Mouse (Mus musculus): ENCODE measurements around the gene Scn11a. TPM values are rescaled to one million over a fixed set of nuclear protein-coding genes. Genes with fewer than 3 reads are reported as not detected.

Scn11a gene
- polyA plus RNA-seq, 1 experiment from 2014 or later: 0.13 TPM

DNA sequence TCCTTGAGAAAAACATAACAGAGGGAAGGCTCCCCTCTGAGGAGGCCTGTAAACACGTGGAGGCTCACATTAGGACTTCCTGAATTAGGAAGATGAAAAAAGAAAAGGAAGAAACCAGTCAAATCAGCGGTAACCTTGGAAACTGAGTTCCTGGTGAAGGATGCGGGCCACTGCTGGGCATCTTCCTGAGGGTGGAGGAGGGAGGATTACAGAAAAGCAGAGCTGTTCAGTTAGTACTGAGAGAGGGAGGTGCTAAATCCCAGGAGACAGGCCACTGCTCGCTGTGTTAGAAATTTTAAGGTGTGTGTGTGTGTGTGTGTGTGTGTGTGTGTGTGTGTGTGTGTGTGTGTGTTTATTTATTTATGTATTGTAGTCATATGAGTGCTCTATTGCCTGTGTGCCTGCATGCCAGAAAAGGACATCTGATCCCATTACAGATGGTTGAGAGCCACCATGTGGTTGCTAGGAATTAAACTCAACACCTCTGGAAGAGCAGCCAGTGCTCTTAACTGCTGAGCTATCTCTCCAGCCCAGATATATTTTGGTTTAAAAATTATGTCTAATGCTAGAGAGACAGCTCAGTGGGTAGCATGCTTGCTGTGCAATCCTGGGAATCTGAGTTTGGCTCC lies 17.4 kb upstream of the Scn11a start:
- no peaks in the 10 kb centered on the region for H3K27me3 ChIP-seq (ENCODE audit: control insufficient read depth, insufficient read depth, low read length)
- no peak overlapping the region for H3K4me2 ChIP-seq (ENCODE audit: low read depth, low read length)
- no peaks in the 10 kb centered on the region for H3K36me3 ChIP-seq (ENCODE audit: control insufficient read depth, insufficient read depth, low read length)
- no peak overlapping the region for H3K9ac ChIP-seq (replicated peaks; ENCODE audit: low read depth, low read length)
- no peak overlapping the region for H3K4me3 ChIP-seq (ENCODE audit: low read depth, low read length)
- H3K27ac ChIP-seq (ENCODE audit: low read depth, low read length): no peak overlapping the region
- no peaks in the 10 kb centered on the region for H3K4me1 ChIP-seq (ENCODE audit: control insufficient read depth, insufficient read depth, low read length)
- ATAC-seq (ENCODE audit: low read depth): no peak
- WGBS: 34% methylated on average over 4 of the region's 4 CpGs
- H3K9me3 ChIP-seq (ENCODE audit: control insufficient read depth, low read length): no peaks in the 10 kb centered on the region

GRCm38 (mm10) chr9:119842091-119842490 lies 16.8 kb upstream of the Scn11a start:
- WGBS: 33% methylated on average over 6 of the region's 6 CpGs
- no peak overlapping the region for H3K27ac ChIP-seq (ENCODE audit: low read depth, low read length)
- no peak for ATAC-seq (ENCODE audit: low read depth)
- H3K4me1 ChIP-seq (ENCODE audit: control insufficient read depth, insufficient read depth, low read length): no peaks in the 10 kb centered on the region
- H3K9ac ChIP-seq (replicated peaks; ENCODE audit: low read depth, low read length): no peak overlapping the region
- H3K9me3 ChIP-seq (ENCODE audit: control insufficient read depth, low read length): no peaks in the 10 kb centered on the region
- no peaks in the 10 kb centered on the region for H3K36me3 ChIP-seq (ENCODE audit: control insufficient read depth, insufficient read depth, low read length)
- H3K4me2 ChIP-seq (ENCODE audit: low read depth, low read length): no peak overlapping the region
- H3K4me3 ChIP-seq (ENCODE audit: low read depth, low read length): no peak overlapping the region
- no peaks in the 10 kb centered on the region for H3K27me3 ChIP-seq (ENCODE audit: control insufficient read depth, insufficient read depth, low read length)

DNA sequence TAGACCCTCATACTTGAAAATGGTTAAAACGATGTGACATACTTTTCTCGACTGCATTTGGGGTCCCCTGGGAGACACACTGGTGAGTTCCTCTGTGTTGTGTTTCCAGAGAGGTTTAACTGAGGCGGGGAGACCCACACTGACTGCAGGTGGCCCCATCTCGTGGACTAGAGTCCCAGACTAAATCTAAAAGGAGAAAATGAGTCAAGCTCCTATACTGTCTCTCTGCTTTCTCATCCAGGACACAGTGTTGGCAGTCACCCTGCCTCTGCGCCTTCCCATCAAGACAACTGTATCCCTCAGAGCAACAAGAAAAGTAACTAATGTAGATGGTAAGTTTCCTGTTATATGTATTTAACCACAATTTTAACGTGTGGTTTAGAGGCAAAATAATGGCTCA lies 15.9 kb upstream of the Scn11a start:
- Histone ChIP-seq H3K4me2 (ENCODE audit: low read depth, low read length) (no peak overlapping the region), H3K9me3 (ENCODE audit: control insufficient read depth, low read length) (no peaks in the 10 kb centered on the region), H3K4me1 (ENCODE audit: control insufficient read depth, insufficient read depth, low read length) (no peaks in the 10 kb centered on the region), H3K27me3 (ENCODE audit: control insufficient read depth, insufficient read depth, low read length) (no peaks in the 10 kb centered on the region), H3K36me3 (ENCODE audit: control insufficient read depth, insufficient read depth, low read length) (no peaks in the 10 kb centered on the region), H3K27ac (ENCODE audit: low read depth, low read length) (no peak overlapping the region), H3K4me3 (ENCODE audit: low read depth, low read length) (no peak overlapping the region), H3K9ac (replicated peaks; ENCODE audit: low read depth, low read length) (no peak overlapping the region)
- 76% methylated on average over 6 of the region's 6 CpGs for WGBS
- ATAC-seq (ENCODE audit: low read depth): no peak

- Histone ChIP-seq H3K27me3 (ENCODE audit: control insufficient read depth, insufficient read depth, low read length) (no peaks in the 10 kb centered on the region), H3K9ac (replicated peaks; ENCODE audit: low read depth, low read length) (no peak overlapping the region), H3K4me2 (ENCODE audit: low read depth, low read length) (no peak overlapping the region), H3K36me3 (ENCODE audit: control insufficient read depth, insufficient read depth, low read length) (no peaks in the 10 kb centered on the region), H3K4me1 (ENCODE audit: control insufficient read depth, insufficient read depth, low read length) (no peaks in the 10 kb centered on the region), H3K4me3 (ENCODE audit: low read depth, low read length) (no peak overlapping the region), H3K27ac (ENCODE audit: low read depth, low read length) (0 out of 2 replicates have a peak overlapping the region, but pooled peaks have one; percentile 39), H3K9me3 (ENCODE audit: control insufficient read depth, low read length) (no peaks in the 10 kb centered on the region)
- ATAC-seq (ENCODE audit: low read depth): no peak
- 25% methylated on average over 9 of the region's 9 CpGs for WGBS
Observed at GRCm38 (mm10) chr9:119835581-119836125, 10.4 kb upstream of the Scn11a start.

DNA sequence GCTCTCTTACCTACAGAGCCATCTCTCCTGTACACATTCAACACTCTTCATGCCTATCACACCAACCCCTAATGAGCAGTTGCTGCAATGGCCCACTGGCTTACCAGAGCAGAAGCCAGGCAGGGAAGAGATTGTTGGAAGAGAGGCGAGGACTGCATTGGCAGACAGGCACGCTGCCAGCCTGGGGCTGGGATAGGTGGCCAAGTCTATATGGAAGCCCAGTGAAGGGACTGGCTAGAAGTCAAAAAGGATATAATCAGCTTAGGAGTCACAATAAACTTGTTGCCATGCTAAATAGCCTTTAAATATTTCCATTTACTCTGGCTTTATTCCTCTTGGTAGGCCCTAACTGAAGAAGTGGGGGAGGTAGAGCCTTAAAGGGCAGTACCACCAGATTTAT lies 5.7 kb upstream of the Scn11a start:
- ATAC-seq (ENCODE audit: low read depth): no peak
- WGBS: 65% methylated on average over 2 of the region's 2 CpGs
- Histone ChIP-seq H3K27ac (ENCODE audit: low read depth, low read length) (no peak overlapping the region), H3K4me1 (ENCODE audit: control insufficient read depth, insufficient read depth, low read length) (no peaks in the 10 kb centered on the region), H3K9me3 (ENCODE audit: control insufficient read depth, low read length) (no peaks in the 10 kb centered on the region), H3K9ac (replicated peaks; ENCODE audit: low read depth, low read length) (no peak overlapping the region), H3K4me3 (ENCODE audit: low read depth, low read length) (no peak overlapping the region), H3K4me2 (ENCODE audit: low read depth, low read length) (no peak overlapping the region), H3K27me3 (ENCODE audit: control insufficient read depth, insufficient read depth, low read length) (no peaks in the 10 kb centered on the region), H3K36me3 (ENCODE audit: control insufficient read depth, insufficient read depth, low read length) (no peaks in the 10 kb centered on the region)

DNA sequence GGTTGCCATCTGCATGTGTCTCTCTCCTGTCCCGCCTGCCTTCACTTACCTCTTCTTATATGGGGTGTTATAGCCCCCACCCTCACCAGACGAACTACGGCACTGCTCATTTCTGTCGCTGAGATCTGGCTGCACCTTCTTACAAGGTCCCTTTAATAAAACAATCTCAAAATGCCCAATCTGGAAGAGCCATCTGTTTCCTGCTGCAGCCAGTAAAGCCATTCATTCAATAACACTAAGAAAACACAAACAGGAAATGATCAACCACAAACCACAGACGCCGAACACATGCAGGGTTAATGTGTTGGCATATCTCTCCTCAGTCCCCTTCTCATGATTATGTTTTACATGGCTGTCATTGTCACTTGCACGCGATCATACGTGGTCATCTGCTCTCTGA lies 1.5 kb downstream of the Scn11a start:
- no peak overlapping the region for H3K27ac ChIP-seq (ENCODE audit: low read depth, low read length)
- whole genome bisulfite sequencing: 84% methylated on average over 9 of the region's 9 CpGs
- H3K4me3 ChIP-seq (ENCODE audit: low read depth, low read length): no peak overlapping the region
- no peak for ATAC-seq (ENCODE audit: low read depth)
- no peaks in the 10 kb centered on the region for H3K4me1 ChIP-seq (ENCODE audit: control insufficient read depth, insufficient read depth, low read length)
- no peaks in the 10 kb centered on the region for H3K36me3 ChIP-seq (ENCODE audit: control insufficient read depth, insufficient read depth, low read length)
- H3K9ac ChIP-seq (replicated peaks; ENCODE audit: low read depth, low read length): no peak overlapping the region
- no peaks in the 10 kb centered on the region for H3K9me3 ChIP-seq (ENCODE audit: control insufficient read depth, low read length)
- H3K27me3 ChIP-seq (ENCODE audit: control insufficient read depth, insufficient read depth, low read length): no peaks in the 10 kb centered on the region
- no peak overlapping the region for H3K4me2 ChIP-seq (ENCODE audit: low read depth, low read length)

GRCm38 (mm10) chr9:119813631-119814030 lies 11.6 kb downstream of the Scn11a start:
- ATAC-seq (ENCODE audit: low read depth): no peak
- no peak overlapping the region for H3K4me3 ChIP-seq (ENCODE audit: low read depth, low read length)
- no peak overlapping the region for H3K4me2 ChIP-seq (ENCODE audit: low read depth, low read length)
- no peaks in the 10 kb centered on the region for H3K9me3 ChIP-seq (ENCODE audit: control insufficient read depth, low read length)
- no peaks in the 10 kb centered on the region for H3K36me3 ChIP-seq (ENCODE audit: control insufficient read depth, insufficient read depth, low read length)
- no peak overlapping the region for H3K9ac ChIP-seq (replicated peaks; ENCODE audit: low read depth, low read length)
- no peaks in the 10 kb centered on the region for H3K27me3 ChIP-seq (ENCODE audit: control insufficient read depth, insufficient read depth, low read length)
- H3K27ac ChIP-seq (ENCODE audit: low read depth, low read length): no peak overlapping the region
- WGBS: 92% methylated on average over 5 of the region's 5 CpGs
- H3K4me1 ChIP-seq (ENCODE audit: control insufficient read depth, insufficient read depth, low read length): no peaks in the 10 kb centered on the region

DNA sequence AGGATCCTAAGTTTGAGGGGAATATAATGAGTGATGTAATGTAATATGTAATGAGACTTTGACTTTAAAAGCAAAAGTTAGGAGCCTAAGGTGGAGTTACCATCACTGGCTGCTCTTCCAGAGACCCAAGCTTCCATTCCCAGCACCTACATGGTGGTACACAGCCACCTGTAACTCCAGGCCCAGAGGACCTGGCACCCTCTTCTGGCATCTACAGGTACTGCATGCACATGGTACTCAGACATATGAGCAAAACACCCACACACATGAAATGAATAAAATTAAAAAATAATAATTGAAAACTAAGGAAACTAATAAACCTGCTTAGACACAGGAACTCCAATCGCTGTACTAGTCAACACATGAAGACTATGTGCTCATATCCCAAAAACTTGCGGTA lies 18.8 kb downstream of the Scn11a start:
- Histone ChIP-seq H3K4me3 (ENCODE audit: low read depth, low read length) (no peak overlapping the region), H3K27ac (ENCODE audit: low read depth, low read length) (no peak overlapping the region), H3K4me1 (ENCODE audit: control insufficient read depth, insufficient read depth, low read length) (0 out of 2 replicates have a peak, but pooled peaks cover 12% of the 10 kb centered on the region), H3K9ac (replicated peaks; ENCODE audit: low read depth, low read length) (no peak overlapping the region), H3K9me3 (ENCODE audit: control insufficient read depth, low read length) (no peaks in the 10 kb centered on the region), H3K27me3 (ENCODE audit: control insufficient read depth, insufficient read depth, low read length) (no peaks in the 10 kb centered on the region), H3K4me2 (ENCODE audit: low read depth, low read length) (no peak overlapping the region), H3K36me3 (ENCODE audit: control insufficient read depth, insufficient read depth, low read length) (no peaks in the 10 kb centered on the region)
- 71% methylated on average over 2 of the region's 2 CpGs for WGBS
- ATAC-seq (ENCODE audit: low read depth): no peak

- no peak overlapping the region for H3K9ac ChIP-seq (replicated peaks; ENCODE audit: low read depth, low read length)
- H3K4me3 ChIP-seq (ENCODE audit: low read depth, low read length): no peak overlapping the region
- ATAC-seq (ENCODE audit: low read depth): no peak
- WGBS: 90% methylated on average over 11 of the region's 11 CpGs
- H3K27me3 ChIP-seq (ENCODE audit: control insufficient read depth, insufficient read depth, low read length): no peaks in the 10 kb centered on the region
- no peaks in the 10 kb centered on the region for H3K36me3 ChIP-seq (ENCODE audit: control insufficient read depth, insufficient read depth, low read length)
- no peak overlapping the region for H3K27ac ChIP-seq (ENCODE audit: low read depth, low read length)
- H3K4me1 ChIP-seq (ENCODE audit: control insufficient read depth, insufficient read depth, low read length): 0 out of 2 replicates have a peak, but pooled peaks cover 12% of the 10 kb centered on the region
- H3K9me3 ChIP-seq (ENCODE audit: control insufficient read depth, low read length): no peaks in the 10 kb centered on the region
- no peak overlapping the region for H3K4me2 ChIP-seq (ENCODE audit: low read depth, low read length)
Observed at GRCm38 (mm10) chr9:119804501-119804847, 20.8 kb downstream of the Scn11a start.

Data from neural tube, embryonic 14.5 days (tissue).